Mouse (Mus musculus) erythroblast, embryonic 14.5 days (primary cell): ENCODE results near the gene Patl1.

Experiments
- GATA1 ChIP-seq: IDR thresholded peaks from 2 replicates; pipeline ENCODE4 v1.6.1; 2012; ENCODE audit warnings: low read length, inconsistent platforms, mixed read lengths
- TAL1 ChIP-seq: IDR thresholded peaks from 3 replicates; pipeline ENCODE4 v1.6.1; 2012; ENCODE audit warnings: low read length, inconsistent platforms, mixed read lengths

- TF ChIP-seq GATA1 (no peak), TAL1 (no peak)
These were observed 80.3 kb downstream of the Patl1 start for GRCm38 (mm10) chr19:11992441-11993029.
